In genomic region chr7:12980291-12980690, GRCm38 (mm10) we compare ENCODE assay signal across 12 mouse cellular contexts. TPM values are rescaled to one million over a fixed set of nuclear protein-coding genes. Genes with fewer than 3 reads are reported as not detected.
"Had no signal": no experiment of that assay in that cellular context is flagged by ENCODE, and none has a peak within 500 bp of the region (broad histone marks: within the 10 kb centered on the region; RNA-seq: fewer than 3 reads in every experiment).

No protein-coding gene starts in this region.

- ATAC-seq: midbrain, embryonic 13.5 days had no signal

- H3K4me2 ChIP-seq: limb, embryonic 15.5 days; liver, embryonic 15.5 days; lung, embryonic 15.5 days; midbrain, embryonic 13.5 days; stomach, embryonic 15.5 days had no signal

- H3K27ac ChIP-seq: limb, embryonic 15.5 days; lung, embryonic 15.5 days; midbrain, embryonic 13.5 days; stomach, embryonic 15.5 days had no signal

- H3K9me3 ChIP-seq: limb, embryonic 15.5 days; liver, embryonic 15.5 days; lung, embryonic 15.5 days; midbrain, embryonic 13.5 days; stomach, embryonic 15.5 days had no signal

- H3K36me3 ChIP-seq: liver, embryonic 15.5 days had no signal

- H3K4me3 ChIP-seq: limb, embryonic 15.5 days; liver, embryonic 15.5 days; lung, embryonic 15.5 days; midbrain, embryonic 13.5 days; stomach, embryonic 15.5 days had no signal

- H3K9ac ChIP-seq: limb, embryonic 15.5 days; liver, embryonic 15.5 days; lung, embryonic 15.5 days; midbrain, embryonic 13.5 days; stomach, embryonic 15.5 days had no signal

- DNase-seq: kidney, adult 11 months; kidney, adult 9 months; kidney, postnatal 14 days; right cerebral cortex, postnatal 14 days; thymus, postnatal 36 days had no signal

- H3K27me3 ChIP-seq: limb, embryonic 15.5 days; liver, embryonic 15.5 days; lung, embryonic 15.5 days; midbrain, embryonic 13.5 days; stomach, embryonic 15.5 days had no signal

RNA-seq across cellular contexts. Expression of gene Slc27a5, which starts 17.7 kb away (rescaled TPM):
- total RNA-seq: midbrain, postnatal 0 days had no signal
- polyA plus RNA-seq: limb, embryonic 11.5 days; lung, embryonic 15.5 days had no signal
